Mouse (Mus musculus): ENCODE measurements at regions not wholly inside any gene's neighbourhood (a gene's known extent, or its start where the extent isn't known, plus 50 kb on each side); places are given as distances from the start of the nearest gene placed in this dataset.

DNA sequence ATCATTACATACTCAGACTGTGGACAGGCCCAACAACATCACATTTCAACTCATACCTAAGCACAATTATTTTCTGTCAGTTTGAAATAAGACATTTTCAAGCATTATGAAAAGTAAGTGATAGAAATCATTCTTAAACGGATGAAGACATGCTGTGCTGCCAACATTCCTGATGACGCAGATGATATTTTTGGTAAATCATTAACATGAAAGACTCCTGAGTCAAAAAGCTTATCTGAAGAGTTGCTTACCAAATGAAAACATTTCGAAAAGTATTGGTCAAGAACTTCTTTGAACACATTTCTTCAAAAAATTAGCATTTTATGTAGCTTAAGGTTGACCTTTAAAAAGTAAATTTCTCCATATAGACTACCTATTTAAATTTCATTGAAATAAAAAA lies 264.7 kb upstream of the N6amt1 start:
- H3K27ac ChIP-seq (ENCODE audit: insufficient read depth, low read depth, low read length) = no peak overlapping the region
- no peaks in the 10 kb centered on the region for H3K36me3 ChIP-seq (ENCODE audit: control insufficient read depth, insufficient read depth, low read length)
- TF ChIP-seq POLR2A (IDR thresholded peaks at IDR 0.05; ENCODE audit: low read depth, low read length) (no peak), CTCF (IDR thresholded peaks at IDR 0.05; ENCODE audit: extremely low read depth, insufficient read length, insufficient replicate concordance, low read depth, low read length) (no peak)
- H3K27me3 ChIP-seq (ENCODE audit: control insufficient read depth, insufficient read depth, low read length) = no peaks in the 10 kb centered on the region
- no peaks in the 10 kb centered on the region for H3K4me1 ChIP-seq (ENCODE audit: control insufficient read depth, insufficient read depth, insufficient read length, low read length)
- no peak overlapping the region for H3K4me3 ChIP-seq (ENCODE audit: low read depth, low read length)
- WGBS = 36% methylated on average over 3 of the region's 3 CpGs

DNA sequence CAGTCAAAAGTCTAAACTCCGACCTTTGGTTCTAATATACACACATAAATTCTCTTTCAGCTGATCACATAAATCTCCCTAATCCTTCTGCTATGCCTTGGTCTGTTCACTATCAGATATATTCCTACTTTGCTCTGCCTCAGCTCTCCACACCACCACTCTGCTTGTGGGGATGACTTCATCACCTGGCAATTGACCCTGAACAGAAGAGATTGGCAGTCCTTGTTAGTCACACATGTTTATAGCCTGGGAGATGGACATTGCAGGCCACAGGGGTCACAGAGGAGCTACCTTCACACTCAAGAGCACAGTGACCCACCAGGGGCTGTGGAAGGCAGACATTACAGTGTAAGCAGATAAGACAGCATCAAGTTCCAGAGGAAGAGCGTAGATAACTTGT lies 270.5 kb upstream of the N6amt1 start:
- H3K27ac ChIP-seq (ENCODE audit: insufficient read depth, low read depth, low read length) = no peak overlapping the region
- H3K4me3 ChIP-seq (ENCODE audit: low read depth, low read length) = no peak overlapping the region
- WGBS = 41% methylated on average over 2 of the region's 2 CpGs
- H3K36me3 ChIP-seq (ENCODE audit: control insufficient read depth, insufficient read depth, low read length) = no peaks in the 10 kb centered on the region
- H3K4me1 ChIP-seq (ENCODE audit: control insufficient read depth, insufficient read depth, insufficient read length, low read length) = no peaks in the 10 kb centered on the region
- TF ChIP-seq CTCF (IDR thresholded peaks at IDR 0.05; ENCODE audit: extremely low read depth, insufficient read length, insufficient replicate concordance, low read depth, low read length) (no peak), POLR2A (IDR thresholded peaks at IDR 0.05; ENCODE audit: low read depth, low read length) (no peak)
- no peaks in the 10 kb centered on the region for H3K27me3 ChIP-seq (ENCODE audit: control insufficient read depth, insufficient read depth, low read length)

DNA sequence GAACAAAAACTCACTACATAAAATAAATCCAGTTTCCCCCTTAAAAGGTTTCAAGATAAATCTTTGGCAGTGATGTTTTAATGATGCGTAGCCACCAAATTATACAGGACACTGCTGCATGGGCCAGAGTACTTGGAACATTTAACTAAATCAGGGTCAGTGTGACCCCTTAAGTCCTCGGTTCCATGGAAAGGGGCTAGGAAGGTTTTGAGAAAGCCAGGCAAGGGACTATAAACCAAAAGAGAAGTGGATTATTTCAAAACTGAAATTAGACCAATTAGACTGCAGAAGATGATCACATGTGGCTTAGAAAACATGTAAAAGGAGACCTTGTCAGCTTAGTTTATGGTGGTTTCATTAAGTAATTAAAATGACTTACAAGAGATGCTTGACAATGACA lies 276.6 kb upstream of the N6amt1 start:
- Histone ChIP-seq H3K27ac (ENCODE audit: insufficient read depth, low read depth, low read length) (no peak overlapping the region), H3K36me3 (ENCODE audit: control insufficient read depth, insufficient read depth, low read length) (no peaks in the 10 kb centered on the region), H3K4me1 (ENCODE audit: control insufficient read depth, insufficient read depth, insufficient read length, low read length) (no peaks in the 10 kb centered on the region), H3K27me3 (ENCODE audit: control insufficient read depth, insufficient read depth, low read length) (no peaks in the 10 kb centered on the region), H3K4me3 (ENCODE audit: low read depth, low read length) (no peak overlapping the region)
- WGBS = 90% methylated on average over 2 of the region's 2 CpGs
- TF ChIP-seq CTCF (IDR thresholded peaks at IDR 0.05; ENCODE audit: extremely low read depth, insufficient read length, insufficient replicate concordance, low read depth, low read length) = no peak
- no peak for TF ChIP-seq POLR2A (IDR thresholded peaks at IDR 0.05; ENCODE audit: low read depth, low read length)

DNA sequence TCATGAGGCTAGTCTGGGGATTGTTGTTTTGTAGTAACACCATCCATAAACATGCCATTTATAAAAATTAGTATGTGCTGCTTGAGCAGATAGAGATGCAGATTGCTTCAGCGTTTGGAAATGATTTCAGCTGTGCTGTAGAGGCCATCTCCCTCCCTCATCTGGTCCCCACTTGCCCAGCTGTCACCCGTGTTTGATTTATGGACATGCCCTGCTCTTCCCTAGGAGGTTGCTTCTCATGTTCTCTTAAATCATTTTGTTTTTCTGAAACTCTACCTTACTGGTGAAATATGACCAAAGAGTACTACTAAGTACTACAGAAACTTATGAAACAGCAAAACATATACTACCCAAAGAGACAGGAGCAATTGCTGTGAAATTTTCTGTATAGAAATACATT lies 284.7 kb upstream of the N6amt1 start:
- TF ChIP-seq CTCF (IDR thresholded peaks at IDR 0.05; ENCODE audit: extremely low read depth, insufficient read length, insufficient replicate concordance, low read depth, low read length) (no peak), POLR2A (IDR thresholded peaks at IDR 0.05; ENCODE audit: low read depth, low read length) (no peak)
- Histone ChIP-seq H3K27ac (ENCODE audit: insufficient read depth, low read depth, low read length) (no peak overlapping the region), H3K27me3 (ENCODE audit: control insufficient read depth, insufficient read depth, low read length) (no peaks in the 10 kb centered on the region), H3K4me3 (ENCODE audit: low read depth, low read length) (no peak overlapping the region), H3K36me3 (ENCODE audit: control insufficient read depth, insufficient read depth, low read length) (no peaks in the 10 kb centered on the region), H3K4me1 (ENCODE audit: control insufficient read depth, insufficient read depth, insufficient read length, low read length) (no peaks in the 10 kb centered on the region)
- WGBS = 61% methylated on average over 2 of the region's 2 CpGs

DNA sequence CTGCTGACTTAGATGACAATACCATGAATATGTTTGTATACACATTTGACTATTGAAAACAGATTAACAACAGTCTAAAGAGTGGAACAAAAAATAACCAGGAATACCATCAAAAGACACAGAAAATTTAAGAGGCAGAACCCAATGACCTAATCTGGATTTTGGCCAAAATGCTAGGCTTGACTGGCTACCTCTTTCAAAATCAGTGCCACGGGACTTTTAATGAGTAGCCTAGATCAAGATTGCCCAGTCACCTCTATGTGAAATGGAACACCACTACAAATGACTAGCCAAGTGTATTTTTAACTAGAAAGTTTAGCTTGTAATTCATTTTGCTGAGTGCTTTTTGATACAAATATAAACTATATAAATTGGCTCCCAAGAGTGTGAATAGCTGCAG lies 286.0 kb upstream of the N6amt1 start:
- 59% methylated on average over 1 of the region's 1 CpGs for WGBS
- TF ChIP-seq CTCF (IDR thresholded peaks at IDR 0.05; ENCODE audit: extremely low read depth, insufficient read length, insufficient replicate concordance, low read depth, low read length) (no peak), POLR2A (IDR thresholded peaks at IDR 0.05; ENCODE audit: low read depth, low read length) (no peak)
- H3K36me3 ChIP-seq (ENCODE audit: control insufficient read depth, insufficient read depth, low read length) = no peaks in the 10 kb centered on the region
- H3K4me1 ChIP-seq (ENCODE audit: control insufficient read depth, insufficient read depth, insufficient read length, low read length) = no peaks in the 10 kb centered on the region
- H3K4me3 ChIP-seq (ENCODE audit: low read depth, low read length) = no peak overlapping the region
- H3K27ac ChIP-seq (ENCODE audit: insufficient read depth, low read depth, low read length) = no peak overlapping the region
- H3K27me3 ChIP-seq (ENCODE audit: control insufficient read depth, insufficient read depth, low read length) = no peaks in the 10 kb centered on the region

DNA sequence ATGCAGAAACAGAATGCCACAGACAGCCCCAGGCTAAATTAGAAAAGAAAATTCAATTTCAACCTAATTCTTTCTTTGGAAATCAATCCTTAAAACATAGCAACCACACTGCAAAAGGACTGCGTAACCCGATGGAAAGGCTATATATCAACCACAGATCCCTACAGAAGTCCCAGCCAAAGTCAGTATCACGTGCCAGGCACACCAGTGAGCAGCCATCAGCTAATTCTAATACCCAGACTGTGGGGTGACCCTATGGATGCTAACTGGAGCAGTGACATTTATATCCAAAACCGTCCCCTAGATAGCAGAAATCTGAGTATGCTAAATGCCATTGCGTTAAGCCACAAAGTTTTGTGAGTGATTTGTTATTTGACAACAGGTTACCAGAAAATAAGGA lies 286.5 kb upstream of the N6amt1 start:
- no peaks in the 10 kb centered on the region for H3K36me3 ChIP-seq (ENCODE audit: control insufficient read depth, insufficient read depth, low read length)
- no peaks in the 10 kb centered on the region for H3K27me3 ChIP-seq (ENCODE audit: control insufficient read depth, insufficient read depth, low read length)
- H3K27ac ChIP-seq (ENCODE audit: insufficient read depth, low read depth, low read length) = no peak overlapping the region
- WGBS = 84% methylated on average over 5 of the region's 5 CpGs
- H3K4me3 ChIP-seq (ENCODE audit: low read depth, low read length) = no peak overlapping the region
- TF ChIP-seq POLR2A (IDR thresholded peaks at IDR 0.05; ENCODE audit: low read depth, low read length) = no peak
- no peak for TF ChIP-seq CTCF (IDR thresholded peaks at IDR 0.05; ENCODE audit: extremely low read depth, insufficient read length, insufficient replicate concordance, low read depth, low read length)
- no peaks in the 10 kb centered on the region for H3K4me1 ChIP-seq (ENCODE audit: control insufficient read depth, insufficient read depth, insufficient read length, low read length)

DNA sequence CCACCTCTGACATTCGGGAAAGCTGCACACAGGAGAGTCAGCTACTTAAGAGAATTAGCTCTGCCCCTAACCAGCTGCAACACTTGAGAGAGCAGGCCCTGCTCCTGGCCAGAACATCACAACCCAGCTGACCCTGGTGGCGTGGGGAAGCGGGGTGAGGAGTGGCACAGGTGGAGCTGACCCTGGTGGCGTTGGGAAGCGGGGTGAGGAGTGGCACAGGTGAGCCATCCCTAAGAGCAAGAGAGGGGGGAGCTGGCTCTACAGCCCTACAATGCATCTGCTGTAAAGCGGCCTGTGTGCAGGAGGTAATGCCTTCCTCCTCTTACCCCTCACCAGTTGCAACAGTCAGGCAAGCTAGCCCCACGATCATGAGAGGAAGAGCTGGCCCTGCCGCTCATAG lies 293.5 kb upstream of the N6amt1 start:
- no peaks in the 10 kb centered on the region for H3K27me3 ChIP-seq (ENCODE audit: control insufficient read depth, insufficient read depth, low read length)
- H3K4me3 ChIP-seq (ENCODE audit: low read depth, low read length) = no peak overlapping the region
- H3K4me1 ChIP-seq (ENCODE audit: control insufficient read depth, insufficient read depth, insufficient read length, low read length) = no peaks in the 10 kb centered on the region
- WGBS = 90% methylated on average over 8 of the region's 8 CpGs
- H3K27ac ChIP-seq (ENCODE audit: insufficient read depth, low read depth, low read length) = no peak overlapping the region
- H3K36me3 ChIP-seq (ENCODE audit: control insufficient read depth, insufficient read depth, low read length) = no peaks in the 10 kb centered on the region
- TF ChIP-seq CTCF (IDR thresholded peaks at IDR 0.05; ENCODE audit: extremely low read depth, insufficient read length, insufficient replicate concordance, low read depth, low read length) (no peak), POLR2A (IDR thresholded peaks at IDR 0.05; ENCODE audit: low read depth, low read length) (no peak)
